Mouse (Mus musculus) embryonic stem cell, embryonic (primary cell): ENCODE results near the gene Btbd35f13.
"Not testable (repeated sequence)": the region's sequence is repeated elsewhere in the genome, so short reads cannot be mapped to it uniquely, and the experiment has no call there.

Experiments used
- CTCF ChIA-PET, 4 experiments: fragments of 300-600 bp in 2 of 4; fragments of 350-600 bp in 2 of 4; sonication (Branson Sonifier 250); formaldehyde crosslinking; loops; one replicate each; lab custom pipeline; 2022; ENCODE audit warnings: inconsistent platforms in 2 of 4; lab: Charles Lee
- POLR2A ChIA-PET, 4 experiments: fragments of 300-600 bp in 2 of 4; fragments of 350-600 bp in 2 of 4; sonication (Branson Sonifier 250); formaldehyde crosslinking; loops; one replicate each; lab custom pipeline; 2022; ENCODE audit warnings: antibody characterized with exemption in 4 of 4, inconsistent platforms in 1 of 4; lab: Charles Lee

The Btbd35f13 gene

GRCm38 (mm10) chrX:33656872-33657271 is at the start of gene Btbd35f13:
Gene Btbd35f13, plus strand, starts transcription at chrX:33657172.
- POLR2A ChIA-PET, CTCF ChIA-PET: not testable (repeated sequence)

GRCm38 (mm10) chrX:33702249-33702648 is 45.3 kb downstream of the Btbd35f13 start, which contains the start of gene Btbd35f14:
Gene Btbd35f14, minus strand, starts transcription at chrX:33702349.
- CTCF ChIA-PET, POLR2A ChIA-PET: not testable (repeated sequence)
